Mouse (Mus musculus) spleen, adult 2 months (tissue): Measurements from ENCODE around the gene 2410131K14Rik.

Experiments used
- CTCF ChIP-seq: fragments of 200-500 bp; IDR thresholded peaks from 2 replicates; pipeline ENCODE4 v1.5.1; 2011; ENCODE audit warnings: mild to moderate bottlenecking, inconsistent platforms; ENCODE audit not compliant: insufficient read depth, insufficient read length, insufficient replicate concordance; ENCODE audit errors: extremely low read depth
- POLR2A ChIP-seq: fragments of 200-500 bp; IDR thresholded peaks from 2 replicates; pipeline ENCODE4 v1.6.1; 2011; ENCODE audit warnings: low read depth, low read length, inconsistent platforms

DNA sequence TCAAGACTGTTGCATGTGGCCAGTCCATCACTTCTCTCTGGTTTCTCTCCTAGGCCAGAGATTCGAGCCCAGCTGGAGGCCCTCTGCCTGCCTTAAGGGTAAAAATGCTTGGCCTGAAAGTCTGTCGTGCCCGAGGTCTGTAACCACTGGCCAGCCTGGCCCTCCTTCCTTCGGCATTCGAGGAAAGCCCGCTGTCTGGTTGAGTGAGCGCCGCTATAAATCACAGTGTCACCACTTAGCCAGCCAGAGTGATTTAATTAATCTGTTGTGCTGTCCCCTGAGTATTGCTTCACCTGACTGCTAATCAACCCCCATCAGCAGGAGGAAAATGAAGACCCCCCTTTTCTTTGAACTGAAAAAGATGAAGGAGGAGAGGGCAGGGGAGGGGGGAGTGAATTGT, 31.7 kb downstream of the 2410131K14Rik start:
- TF ChIP-seq CTCF (no peak), POLR2A (no peak)
